Comparison of ENCODE assay signal across 9 mouse cellular contexts in the genomic region with DNA sequence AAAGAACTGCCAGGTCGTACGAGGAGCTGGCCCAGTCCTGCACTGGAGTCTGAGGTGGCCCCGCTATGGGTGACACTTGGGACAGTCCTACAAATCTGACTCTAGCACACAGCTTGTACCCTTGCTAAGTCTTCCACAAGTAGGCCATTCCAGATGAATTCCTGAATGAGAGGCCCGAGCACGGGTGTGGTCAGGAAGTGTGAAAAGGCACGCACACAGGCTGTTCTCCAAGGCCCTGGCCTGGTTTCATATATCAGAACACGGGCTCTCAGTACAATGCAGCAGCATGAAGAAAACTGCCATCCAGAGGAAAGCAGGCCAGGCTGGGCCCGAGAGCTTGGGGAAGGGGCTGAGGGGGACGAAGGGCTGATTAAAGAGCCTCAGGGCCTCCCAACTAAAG. TPM values are rescaled to one million over a fixed set of nuclear protein-coding genes. Genes with fewer than 3 reads are reported as not detected.
DNase-seq lines count a peak whose midpoint lies in the region; ATAC-seq and TF ChIP-seq lines count a peak whose summit lies in the region.
"Had no signal": no experiment of that assay in that cellular context is flagged by ENCODE, and none has a peak within 500 bp of the region (broad histone marks: within the 10 kb centered on the region; RNA-seq: fewer than 3 reads in every experiment).

No protein-coding gene starts in this region.

- H3K27me3 ChIP-seq in heart, postnatal 0 days (ENCODE audit: control insufficient read depth, insufficient read depth, low read length), result no peaks in the 10 kb centered on the region
- no peaks in the 10 kb centered on the region for H3K27me3 ChIP-seq in limb, embryonic 13.5 days

- peaks cover 78% of the 10 kb centered on the region for H3K4me1 ChIP-seq in heart, postnatal 0 days (ENCODE audit: control insufficient read depth, insufficient read depth)
- peaks cover 86% of the 10 kb centered on the region for H3K4me1 ChIP-seq in limb, embryonic 13.5 days

- peak; percentile 54 for DNase-seq in urinary bladder, postnatal 14 days (ENCODE audit: low spot score)
- DNase-seq in urinary bladder, postnatal 25 days (ENCODE audit: low spot score), result no peak
- DNase-seq in heart, postnatal 0 days (ENCODE audit: low spot score), result peak; percentile 77
- no peak for DNase-seq in layer of hippocampus, postnatal 10 days (ENCODE audit: low spot score in 2 of 2)
- no peak for DNase-seq in left cerebral cortex, postnatal 4 days
- DNase-seq in frontal cortex, postnatal 25 days (ENCODE audit: low spot score in 2 of 2), result no peak

- no peak for TF ChIP-seq CTCF in heart, postnatal 0 days (IDR thresholded peaks at IDR 0.05; ENCODE audit: low read depth)

- 17% methylated on average over 9 of the region's 9 CpGs for WGBS in heart, postnatal 0 days
- WGBS in limb, embryonic 13.5 days, result 33% methylated on average over 9 of the region's 9 CpGs

- no peak for TF ChIP-seq EP300 in heart, postnatal 0 days (IDR thresholded peaks at IDR 0.05; ENCODE audit: low read depth)

- peak overlapping the region; percentile 86 for H3K27ac ChIP-seq in heart, postnatal 0 days (ENCODE audit: low read depth)
- H3K27ac ChIP-seq in limb, embryonic 13.5 days, result peak overlapping the region; percentile 84

- no peak overlapping the region for H3K4me3 ChIP-seq in heart, postnatal 0 days (ENCODE audit: low read depth, low read length)
- no peak overlapping the region for H3K4me3 ChIP-seq in limb, embryonic 13.5 days
- H3K4me3 ChIP-seq: myocyte had no signal

- H3K36me3 ChIP-seq in heart, postnatal 0 days (replicated peaks; ENCODE audit: control insufficient read depth, insufficient read depth, low read length), result no peaks in the 10 kb centered on the region; the same call in 1 of the 2 replicates
- peaks cover 53% of the 10 kb centered on the region for H3K36me3 ChIP-seq in limb, embryonic 13.5 days

- ATAC-seq in heart, postnatal 0 days (ENCODE audit: insufficient read depth, low read depth), result peak; percentile 72
- no peak for ATAC-seq in limb, embryonic 13.5 days (ENCODE audit: low FRiP score, low read depth)
- no peak for ATAC-seq in megakaryocyte, adult 5-6 weeks (ENCODE audit: poor library complexity, severe bottlenecking)

- H3K9ac ChIP-seq in heart, postnatal 0 days (replicated peaks; ENCODE audit: low read depth, low read length), result peak overlapping the region; percentile 25; the same call in 1 of the 2 replicates
- H3K9ac ChIP-seq in limb, embryonic 13.5 days, result peak overlapping the region; percentile 19; the same call in 1 of the 2 replicates

- no peaks in the 10 kb centered on the region for H3K9me3 ChIP-seq in heart, postnatal 0 days (replicated peaks; ENCODE audit: control insufficient read depth, low read length)
- H3K9me3 ChIP-seq in limb, embryonic 13.5 days, result no peaks in the 10 kb centered on the region

- peak overlapping the region; percentile 26; the same call in 1 of the 2 replicates for H3K4me2 ChIP-seq in heart, postnatal 0 days (ENCODE audit: low read depth, low read length)
- peak overlapping the region; percentile 17 for H3K4me2 ChIP-seq in limb, embryonic 13.5 days (replicated peaks)

- intact Hi-C loops in left cerebral cortex, postnatal 4 days (cut with DNase I), result no loop called here

RNA-seq across cellular contexts. Expression of gene H2afy, which starts 20.8 kb away (rescaled TPM):
- 45.0 and 93.1 TPM in 2 replicates for total RNA-seq in heart, postnatal 0 days (2014; rRNA removed; ENCODE audit: low replicate concordance)
- 61.7 and 62.0 TPM in 2 replicates for polyA plus RNA-seq in heart, postnatal 0 days (2015; fragmentation: Nextera tagmentation; extraction: Ambion mirVana)
- 422 and 433 TPM in 2 replicates for polyA plus RNA-seq in limb, embryonic 13.5 days (2015; fragmentation: Nextera tagmentation; extraction: Ambion mirVana)
- 304 and 326 TPM in 2 replicates for total RNA-seq in megakaryocyte, adult 5-6 weeks (2015)
- 669 and 674 TPM in 2 replicates for total RNA-seq in megakaryocyte, adult 5-6 weeks (2017)
- 100 to 1,000 TPM; 122 to 128 TPM for total RNA-seq in layer of hippocampus, postnatal 10 days (2021)
- total RNA-seq in left cerebral cortex, postnatal 4 days (2021), result 100 to 1,000 TPM; 114 to 116 TPM

Comparison
In these comparisons a context has a peak if more than half of its experiments do, and no peak if none do; other contexts are left out.
1. DNase-seq: peak in urinary bladder, postnatal 14 days (single experiment) and heart, postnatal 0 days (single experiment); none in urinary bladder, postnatal 25 days (single experiment), layer of hippocampus, postnatal 10 days (0 of 2), left cerebral cortex, postnatal 4 days (single experiment) and frontal cortex, postnatal 25 days (0 of 2).